Mouse (Mus musculus) liver, embryonic 14.5 days (tissue): ENCODE measurements at regions not wholly inside any gene's neighbourhood (a gene's known extent, or its start where the extent isn't known, plus 50 kb on each side); places are given as distances from the start of the nearest gene placed in this dataset.

Experiments used
- CTCF ChIP-seq: IDR thresholded peaks from 2 replicates; pipeline ENCODE4 v1.5.1; 2016; ENCODE audit warnings: antibody characterized with exemption, low read depth, control low read depth
- EP300 ChIP-seq: IDR thresholded peaks from 2 replicates; pipeline ENCODE4 v1.6.1; 2016; ENCODE audit warnings: antibody characterized with exemption, low read depth

DNA sequence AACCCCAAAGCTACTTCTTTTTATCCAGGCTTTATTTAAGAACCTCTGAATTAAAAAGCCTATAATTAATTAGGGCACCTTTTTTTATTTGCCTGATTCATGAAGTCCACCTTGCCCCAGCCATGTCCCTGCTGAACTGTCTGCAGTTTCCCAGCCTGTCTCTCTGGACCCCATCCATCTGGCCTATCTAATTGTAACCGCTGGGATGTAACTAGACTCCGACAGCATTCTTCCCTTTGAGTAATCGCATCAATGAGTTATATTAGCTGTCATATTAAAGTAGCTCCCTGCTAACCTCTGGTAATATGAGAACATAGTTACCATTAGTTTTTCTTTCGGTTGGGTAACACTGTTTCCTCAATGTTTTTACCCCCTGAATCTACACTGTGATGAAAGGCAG lies 182.6 kb upstream of the Veph1 start:
- TF ChIP-seq CTCF = no peak
- TF ChIP-seq EP300 = no peak
